Mouse (Mus musculus): ENCODE measurements at regions not wholly inside any gene's neighbourhood (a gene's known extent, or its start where the extent isn't known, plus 50 kb on each side); places are given as distances from the start of the nearest gene placed in this dataset.

DNA sequence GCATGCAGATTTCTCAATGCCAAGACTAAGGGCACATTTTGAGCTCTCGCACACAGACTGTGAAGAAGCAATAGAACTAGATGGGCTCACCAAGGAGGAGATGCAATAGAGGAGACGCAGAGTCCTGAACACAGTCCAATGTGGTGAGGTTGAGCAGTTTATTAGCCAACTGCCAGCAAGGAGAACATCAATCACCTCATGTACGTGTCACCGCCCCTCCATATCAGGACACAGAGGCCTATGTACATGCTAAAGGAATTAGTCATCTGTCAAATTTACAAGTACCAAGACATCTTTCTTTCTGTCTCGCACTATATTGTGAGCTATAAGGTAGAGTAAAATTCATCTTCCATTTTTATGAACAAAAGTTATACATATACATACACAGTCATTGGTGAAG, 1228.9 kb downstream of the Gsdmc2 start:
- Histone ChIP-seq H3K36me3 (ENCODE audit: insufficient read depth, low read length) (no peaks in the 10 kb centered on the region), H3K27me3 (ENCODE audit: insufficient read depth, low read length) (no peaks in the 10 kb centered on the region), H3K4me1 (replicated peaks; ENCODE audit: insufficient read depth, low read length) (no peaks in the 10 kb centered on the region), H3K27ac (no peak overlapping the region), H3K4me3 (replicated peaks; ENCODE audit: low read depth, low read length) (no peak overlapping the region), H3K9ac (ENCODE audit: low read depth, low read length) (no peak overlapping the region), H3K9me3 (replicated peaks; ENCODE audit: low read length) (no peaks in the 10 kb centered on the region), H3K4me2 (ENCODE audit: low read length) (no peak overlapping the region)
- no peak for DNase-seq (ENCODE audit: low spot score)
- ATAC-seq (replicated peaks; ENCODE audit: low FRiP score, low read depth): no peak
- WGBS: 84% methylated on average over 5 of the region's 5 CpGs
- no peak for TF ChIP-seq CTCF (IDR thresholded peaks at IDR 0.05; ENCODE audit: low read depth)

DNA sequence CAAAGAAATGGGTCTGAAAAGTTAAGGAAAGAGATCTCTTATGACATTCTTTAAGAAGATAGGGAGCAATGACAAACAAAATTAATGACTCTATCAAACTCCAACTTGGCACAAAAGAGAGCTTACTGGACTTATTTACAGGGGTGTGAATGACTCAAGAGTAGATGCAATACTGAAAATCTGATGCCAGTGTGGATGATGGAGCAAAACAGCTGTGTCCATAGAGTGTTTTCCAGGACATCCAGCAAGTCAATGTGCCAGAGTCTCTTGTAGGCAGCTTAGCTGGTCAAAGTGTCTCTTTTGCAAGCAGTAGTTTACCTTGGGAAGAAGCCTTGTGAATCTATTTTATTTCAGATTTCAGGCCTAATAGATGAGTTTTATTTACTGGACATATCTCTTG, 1248.2 kb downstream of the Gsdmc2 start:
- TF ChIP-seq CTCF (IDR thresholded peaks at IDR 0.05; ENCODE audit: low read depth): no peak
- DNase-seq (ENCODE audit: low spot score) (no peak), ATAC-seq (replicated peaks; ENCODE audit: low FRiP score, low read depth) (no peak)
- no peaks in the 10 kb centered on the region for H3K36me3 ChIP-seq (ENCODE audit: insufficient read depth, low read length)
- no peak overlapping the region for H3K4me2 ChIP-seq (ENCODE audit: low read length)
- H3K27ac ChIP-seq: no peak overlapping the region
- no peak overlapping the region for H3K4me3 ChIP-seq (replicated peaks; ENCODE audit: low read depth, low read length)
- no peaks in the 10 kb centered on the region for H3K27me3 ChIP-seq (ENCODE audit: insufficient read depth, low read length)
- no peaks in the 10 kb centered on the region for H3K9me3 ChIP-seq (replicated peaks; ENCODE audit: low read length)
- H3K4me1 ChIP-seq (replicated peaks; ENCODE audit: insufficient read depth, low read length): no peaks in the 10 kb centered on the region
- H3K9ac ChIP-seq (ENCODE audit: low read depth, low read length): no peak overlapping the region

DNA sequence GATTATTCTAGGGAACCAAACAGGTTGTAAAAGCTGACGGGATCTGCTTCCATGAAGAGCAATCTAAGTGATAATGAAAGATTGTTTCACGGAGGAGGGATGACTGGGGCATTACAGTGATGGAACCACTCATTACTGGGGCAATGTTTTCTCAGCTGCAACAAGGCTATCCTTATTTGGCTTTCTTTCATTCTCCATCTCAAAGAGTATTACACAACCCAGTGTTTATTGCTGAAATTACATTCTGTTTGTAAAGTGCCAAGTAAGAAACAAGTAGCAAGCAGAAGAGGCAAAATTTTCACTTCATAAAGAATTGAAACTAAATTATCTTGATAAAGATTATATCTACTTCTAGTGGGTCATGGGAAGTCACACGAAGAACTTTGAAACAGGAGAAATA, 1256.4 kb downstream of the Gsdmc2 start:
- H3K4me2 ChIP-seq (ENCODE audit: low read length): no peak overlapping the region
- H3K4me1 ChIP-seq (replicated peaks; ENCODE audit: insufficient read depth, low read length): no peaks in the 10 kb centered on the region
- H3K27me3 ChIP-seq (ENCODE audit: insufficient read depth, low read length): no peaks in the 10 kb centered on the region
- H3K27ac ChIP-seq: no peak overlapping the region
- WGBS: 62% methylated on average over 3 of the region's 3 CpGs
- no peak overlapping the region for H3K9ac ChIP-seq (ENCODE audit: low read depth, low read length)
- no peaks in the 10 kb centered on the region for H3K9me3 ChIP-seq (replicated peaks; ENCODE audit: low read length)
- DNase-seq (ENCODE audit: low spot score) (no peak), ATAC-seq (replicated peaks; ENCODE audit: low FRiP score, low read depth) (no peak)
- no peak overlapping the region for H3K4me3 ChIP-seq (replicated peaks; ENCODE audit: low read depth, low read length)
- TF ChIP-seq CTCF (IDR thresholded peaks at IDR 0.05; ENCODE audit: low read depth): no peak
- H3K36me3 ChIP-seq (ENCODE audit: insufficient read depth, low read length): no peaks in the 10 kb centered on the region

DNA sequence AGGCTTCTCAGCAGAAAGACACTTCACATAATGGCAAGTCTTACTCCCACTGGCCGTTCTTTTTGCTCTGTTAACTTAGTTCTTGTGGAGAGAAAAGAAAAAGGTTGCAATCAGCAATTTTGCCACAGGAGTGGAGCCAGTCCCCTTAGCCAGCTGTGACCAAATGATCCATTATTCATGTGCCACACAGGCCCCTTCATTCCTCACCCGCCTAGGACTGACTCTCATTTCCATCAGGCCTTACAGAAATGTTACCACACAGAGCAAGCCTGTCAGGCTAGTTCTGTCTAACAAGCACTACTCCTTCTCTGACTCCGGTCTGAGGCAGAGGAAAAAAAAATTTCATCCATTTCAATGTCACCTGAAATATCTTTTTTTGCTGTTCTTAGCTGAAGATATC, 1266.2 kb downstream of the Gsdmc2 start:
- H3K27ac ChIP-seq: no peak overlapping the region
- no peak for DNase-seq (ENCODE audit: low spot score)
- H3K4me1 ChIP-seq (replicated peaks; ENCODE audit: insufficient read depth, low read length): no peaks in the 10 kb centered on the region
- no peak for ATAC-seq (replicated peaks; ENCODE audit: low FRiP score, low read depth)
- H3K36me3 ChIP-seq (ENCODE audit: insufficient read depth, low read length): no peaks in the 10 kb centered on the region
- H3K4me2 ChIP-seq (ENCODE audit: low read length): no peak overlapping the region
- no peak overlapping the region for H3K9ac ChIP-seq (ENCODE audit: low read depth, low read length)
- H3K9me3 ChIP-seq (replicated peaks; ENCODE audit: low read length): no peaks in the 10 kb centered on the region
- WGBS: 54% methylated on average over 3 of the region's 3 CpGs
- no peaks in the 10 kb centered on the region for H3K27me3 ChIP-seq (ENCODE audit: insufficient read depth, low read length)
- TF ChIP-seq CTCF (IDR thresholded peaks at IDR 0.05; ENCODE audit: low read depth): no peak
- no peak overlapping the region for H3K4me3 ChIP-seq (replicated peaks; ENCODE audit: low read depth, low read length)

DNA sequence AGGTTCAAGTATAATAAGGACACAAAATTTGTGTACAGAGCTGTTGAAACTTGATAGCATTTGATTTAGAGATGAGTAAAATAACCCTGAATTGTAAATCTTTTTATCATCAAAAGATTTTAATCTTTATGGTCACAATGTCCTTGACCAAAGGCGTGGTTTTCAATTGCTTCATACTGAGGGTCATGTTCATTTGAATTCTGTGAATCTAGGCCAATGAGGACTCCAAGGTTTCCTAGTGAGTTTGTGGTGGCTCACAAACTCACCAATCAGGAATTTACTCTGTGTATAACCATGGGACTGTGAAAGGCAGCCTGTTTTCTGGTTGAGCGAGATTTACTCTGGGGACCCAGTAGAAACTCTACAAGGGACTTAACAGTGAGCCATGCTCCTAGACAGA, 1269.2 kb downstream of the Gsdmc2 start:
- Histone ChIP-seq H3K4me2 (ENCODE audit: low read length) (no peak overlapping the region), H3K9me3 (replicated peaks; ENCODE audit: low read length) (no peaks in the 10 kb centered on the region), H3K4me3 (replicated peaks; ENCODE audit: low read depth, low read length) (no peak overlapping the region), H3K4me1 (replicated peaks; ENCODE audit: insufficient read depth, low read length) (no peaks in the 10 kb centered on the region), H3K36me3 (ENCODE audit: insufficient read depth, low read length) (no peaks in the 10 kb centered on the region), H3K9ac (ENCODE audit: low read depth, low read length) (no peak overlapping the region), H3K27ac (no peak overlapping the region), H3K27me3 (ENCODE audit: insufficient read depth, low read length) (no peaks in the 10 kb centered on the region)
- TF ChIP-seq CTCF (IDR thresholded peaks at IDR 0.05; ENCODE audit: low read depth): no peak
- 71% methylated on average over 2 of the region's 2 CpGs for WGBS
- ATAC-seq (replicated peaks; ENCODE audit: low FRiP score, low read depth) (no peak), DNase-seq (ENCODE audit: low spot score) (no peak)

DNA sequence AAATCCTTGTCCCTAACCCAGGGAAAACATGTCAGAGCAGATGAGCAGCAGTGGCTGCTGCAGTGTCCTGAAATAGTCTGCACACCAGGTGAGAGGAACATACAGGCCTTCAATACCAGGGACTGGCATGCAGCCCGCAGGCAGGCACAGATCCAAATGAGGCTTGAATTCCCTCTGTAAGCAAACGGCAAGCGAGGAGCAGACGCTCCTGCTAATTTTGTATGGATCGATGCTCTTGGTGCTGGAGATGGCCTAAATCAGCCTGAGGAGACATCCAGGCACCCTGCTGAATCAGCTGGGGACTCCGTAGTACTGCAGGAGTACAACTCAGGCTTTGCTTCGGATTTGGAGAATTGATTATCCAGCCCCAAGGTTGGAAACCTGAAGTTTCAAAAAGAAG, 1273.2 kb downstream of the Gsdmc2 start:
- 74% methylated on average over 7 of the region's 7 CpGs for WGBS
- Histone ChIP-seq H3K9ac (ENCODE audit: low read depth, low read length) (no peak overlapping the region), H3K36me3 (ENCODE audit: insufficient read depth, low read length) (no peaks in the 10 kb centered on the region), H3K4me2 (ENCODE audit: low read length) (no peak overlapping the region), H3K9me3 (replicated peaks; ENCODE audit: low read length) (no peaks in the 10 kb centered on the region), H3K27me3 (ENCODE audit: insufficient read depth, low read length) (no peaks in the 10 kb centered on the region), H3K4me3 (replicated peaks; ENCODE audit: low read depth, low read length) (no peak overlapping the region), H3K27ac (no peak overlapping the region), H3K4me1 (replicated peaks; ENCODE audit: insufficient read depth, low read length) (no peaks in the 10 kb centered on the region)
- DNase-seq (ENCODE audit: low spot score) (no peak), ATAC-seq (replicated peaks; ENCODE audit: low FRiP score, low read depth) (no peak)
- TF ChIP-seq CTCF (IDR thresholded peaks at IDR 0.05; ENCODE audit: low read depth): no peak
